Mouse (Mus musculus) erythroblast, embryonic 14.5 days (primary cell): Measurements from ENCODE around the gene Rai14. TPM values are rescaled to one million over a fixed set of nuclear protein-coding genes. Genes with fewer than 3 reads are reported as not detected.
"Not testable (repeated sequence)": the region's sequence is repeated elsewhere in the genome, so short reads cannot be mapped to it uniquely, and the experiment has no call there.

Experiments
- H3K27me3 ChIP-seq: 2 replicates; pipeline ENCODE4 v1.6.1; 2012; ENCODE audit warnings: inconsistent platforms; ENCODE audit not compliant: control insufficient read depth
- H3K36me3 ChIP-seq: 2 replicates; pipeline ENCODE4 v1.6.1; 2012; ENCODE audit warnings: mild to moderate bottlenecking, inconsistent platforms; ENCODE audit not compliant: control insufficient read depth
- H3K4me1 ChIP-seq: 2 replicates; pipeline ENCODE4 v1.6.1; 2012; ENCODE audit warnings: inconsistent platforms; ENCODE audit not compliant: control insufficient read depth
- H3K4me3 ChIP-seq: replicated peaks from 2 replicates; pipeline ENCODE3; 2012; ENCODE audit warnings: moderate library complexity, mild to moderate bottlenecking, inconsistent platforms
- H3K9me3 ChIP-seq: 2 replicates; pipeline ENCODE4 v1.6.1; 2012; ENCODE audit warnings: low read length, inconsistent platforms, mixed read lengths; ENCODE audit not compliant: control insufficient read depth
- GATA1 ChIP-seq: IDR thresholded peaks from 2 replicates; pipeline ENCODE4 v1.6.1; 2012; ENCODE audit warnings: low read length, inconsistent platforms, mixed read lengths
- TAL1 ChIP-seq: IDR thresholded peaks from 3 replicates; pipeline ENCODE4 v1.6.1; 2012; ENCODE audit warnings: low read length, inconsistent platforms, mixed read lengths
- polyA plus RNA-seq: library from polyadenylated mRNA; stranded (reverse); fragments of >175 nt; gene quantifications from 2 replicates; pipeline ENCODE4 v1.2.3, GENCODE M21; 2012

The Rai14 gene
- polyA plus RNA-seq, 1 experiment: not detected

DNA sequence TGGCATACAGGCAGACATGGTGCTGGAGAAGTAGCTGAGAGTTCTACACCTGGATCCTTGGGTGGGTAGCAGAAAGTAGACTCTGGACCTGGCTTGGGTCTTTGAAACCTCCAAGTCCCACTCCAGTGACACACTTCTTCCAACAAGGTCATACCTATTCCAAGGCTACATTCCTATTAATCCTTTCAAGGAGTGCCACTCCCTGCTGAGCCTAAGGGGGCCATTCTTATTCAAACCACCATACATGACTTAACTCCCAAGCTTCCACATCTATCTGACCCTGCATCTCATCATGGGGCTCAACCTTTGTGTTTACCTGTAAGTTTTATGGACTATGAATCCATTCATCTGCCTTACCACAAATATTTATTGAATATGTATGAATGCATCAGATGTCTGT, 152.1 kb downstream of the Rai14 start:
- Histone ChIP-seq H3K9me3 (no peaks in the 10 kb centered on the region; the same call in 1 of the 2 replicates), H3K4me3 (no peak overlapping the region), H3K36me3 (no peaks in the 10 kb centered on the region), H3K27me3 (no peaks in the 10 kb centered on the region), H3K4me1 (no peaks in the 10 kb centered on the region)
- TF ChIP-seq TAL1 (no peak), GATA1 (no peak)

DNA sequence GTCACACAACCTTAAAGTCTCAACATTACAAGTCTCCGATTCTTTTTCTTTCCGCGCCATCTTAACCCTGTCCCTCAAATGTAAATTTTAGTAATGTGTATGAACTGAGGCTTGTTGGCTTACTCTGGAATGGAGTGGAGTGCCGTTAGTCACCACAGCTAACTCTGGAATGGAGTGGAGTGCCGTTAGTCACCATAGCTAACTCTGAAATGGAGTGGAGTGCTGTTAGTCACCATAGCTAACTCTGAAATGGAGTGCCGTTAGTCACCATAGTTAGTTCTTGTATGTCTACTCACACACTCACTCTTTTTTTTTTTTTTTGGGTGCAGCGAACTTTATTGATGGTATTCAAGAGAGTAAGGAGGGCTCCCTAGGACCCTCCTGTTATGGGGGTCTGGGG, 154.4 kb downstream of the Rai14 start:
- no peak overlapping the region for H3K4me3 ChIP-seq
- TF ChIP-seq GATA1: no peak
- TF ChIP-seq TAL1: no peak
- H3K27me3 ChIP-seq: no peaks in the 10 kb centered on the region

DNA sequence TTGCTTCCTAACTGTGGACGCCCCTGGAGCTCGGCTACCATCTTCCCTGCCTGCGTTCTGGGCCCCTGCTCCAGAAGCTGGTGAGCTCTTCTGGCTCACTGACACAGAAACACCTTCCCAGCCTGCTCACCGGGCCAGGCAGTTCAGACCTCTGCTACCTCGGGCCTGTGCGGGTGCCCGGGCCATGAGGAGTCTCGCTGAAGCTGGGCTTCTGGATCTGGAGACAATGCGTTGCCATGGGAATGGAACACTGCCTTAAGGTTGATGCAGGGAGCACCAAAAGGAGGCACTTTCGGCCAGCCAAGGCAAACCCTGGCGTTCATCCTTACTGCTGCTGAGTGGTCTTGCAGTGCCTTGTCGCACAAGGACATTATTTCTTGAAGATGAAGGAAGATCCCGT, 156.0 kb downstream of the Rai14 start, which contains the start of gene Ttc23l:
Ttc23l (minus strand) TSS at position 204 of the 400 bp plus-strand sequence.
- Histone ChIP-seq H3K27me3 (no peaks in the 10 kb centered on the region), H3K36me3 (no peaks in the 10 kb centered on the region), H3K9me3 (no peaks in the 10 kb centered on the region; the same call in 1 of the 2 replicates), H3K4me3 (no peak within 1 kb of the TSS), H3K4me1 (no peaks in the 10 kb centered on the region)
- TF ChIP-seq TAL1: no peak
- no peak for TF ChIP-seq GATA1

More for the DNA sequence above, 154.4 kb downstream of the Rai14 start:
- Histone ChIP-seq H3K9me3 (no peaks in the 10 kb centered on the region; the same call in 1 of the 2 replicates), H3K4me1 (no peaks in the 10 kb centered on the region), H3K36me3 (no peaks in the 10 kb centered on the region)

DNA sequence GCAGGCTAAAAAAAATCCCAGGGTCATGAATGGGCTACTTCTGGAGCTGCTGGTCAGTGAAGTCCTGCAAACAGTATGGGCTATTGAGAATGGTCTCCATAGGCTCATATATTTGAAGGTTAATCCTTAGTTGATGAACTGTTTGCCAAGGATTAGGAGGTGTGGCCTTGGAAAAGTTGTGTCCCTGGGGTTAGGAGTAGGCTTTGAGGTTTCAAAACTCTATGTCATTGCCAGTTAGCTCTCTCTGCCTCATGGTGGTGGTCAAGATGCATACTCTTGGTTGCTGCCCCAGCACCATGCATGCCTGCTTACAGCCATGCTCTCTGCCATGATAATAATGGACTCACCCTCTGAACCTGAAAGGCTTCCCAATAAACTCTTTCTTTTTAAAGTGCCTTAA, 160.1 kb downstream of the Rai14 start:
- Histone ChIP-seq H3K9me3 (no peaks in the 10 kb centered on the region), H3K27me3 (no peaks in the 10 kb centered on the region), H3K4me3 (no peak overlapping the region), H3K4me1 (no peaks in the 10 kb centered on the region), H3K36me3 (no peaks in the 10 kb centered on the region)
- TF ChIP-seq GATA1 (no peak), TAL1 (no peak)

DNA sequence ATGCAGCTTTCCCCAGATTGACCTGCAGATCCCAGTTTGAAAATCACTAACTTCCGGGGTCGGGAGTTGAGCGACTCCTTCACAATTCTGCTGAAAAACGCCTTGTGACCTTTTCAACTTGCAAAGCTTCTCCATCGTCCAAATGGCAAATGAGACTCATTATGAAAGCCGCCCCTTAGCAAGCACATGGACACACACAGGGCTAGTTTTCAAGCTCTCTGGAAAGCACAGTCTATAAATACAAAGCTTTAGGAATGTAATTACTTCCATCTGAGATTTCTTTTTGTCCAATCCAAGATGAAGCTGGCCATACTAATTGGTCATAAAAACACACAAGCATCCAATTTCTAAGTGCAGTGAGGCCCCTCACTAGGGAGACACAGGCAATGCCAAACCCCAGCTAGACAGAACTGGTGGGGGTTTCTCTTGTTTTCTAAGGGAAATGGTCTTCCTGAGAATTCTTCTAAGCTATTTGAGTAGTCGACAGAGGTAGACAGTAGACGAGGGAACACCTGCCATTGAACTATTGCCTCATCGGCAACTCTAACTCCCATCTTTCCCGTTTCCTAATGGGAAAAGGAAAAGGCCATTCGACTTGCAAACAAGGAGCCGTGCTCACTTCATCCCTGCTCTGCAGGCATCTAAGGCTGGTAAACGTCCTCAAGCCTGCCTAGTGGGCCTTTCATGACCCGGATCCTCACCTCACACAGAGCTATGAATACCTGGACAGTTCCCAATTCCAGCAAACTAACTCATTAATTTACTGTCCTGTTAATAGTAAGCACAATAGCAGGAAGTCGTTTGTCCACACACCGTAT, 173.9 kb downstream of the Rai14 start:
- TF ChIP-seq TAL1 (no peak), GATA1 (no peak)
- H3K4me1 ChIP-seq: no peaks in the 10 kb centered on the region
- no peaks in the 10 kb centered on the region for H3K9me3 ChIP-seq
- H3K36me3 ChIP-seq: no peaks in the 10 kb centered on the region
- H3K4me3 ChIP-seq: no peak overlapping the region
- H3K27me3 ChIP-seq: no peaks in the 10 kb centered on the region

DNA sequence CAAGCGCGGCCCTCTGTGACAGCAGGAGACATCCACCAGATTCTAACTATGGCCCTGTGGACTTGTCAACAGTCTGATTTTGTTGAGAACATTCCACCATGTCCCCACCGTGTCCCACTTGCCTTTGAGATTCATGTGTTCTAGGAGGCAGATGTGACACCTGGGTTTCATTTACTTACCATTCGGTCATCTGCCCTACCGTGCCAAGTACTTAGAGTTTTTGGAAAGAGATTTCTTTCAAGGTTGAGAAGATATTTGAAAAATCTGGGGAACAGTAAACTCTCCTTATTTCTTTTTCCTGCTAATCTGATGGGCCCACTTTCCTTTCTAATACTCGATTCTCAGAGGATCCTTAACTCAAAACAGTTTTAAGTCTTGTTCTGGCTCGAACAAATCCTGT, 178.5 kb downstream of the Rai14 start:
- no peak overlapping the region for H3K4me3 ChIP-seq
- no peaks in the 10 kb centered on the region for H3K36me3 ChIP-seq
- TF ChIP-seq GATA1 (no peak), TAL1 (no peak)
- peaks cover 5% of the 10 kb centered on the region for H3K4me1 ChIP-seq
- no peaks in the 10 kb centered on the region for H3K27me3 ChIP-seq
- H3K9me3 ChIP-seq: no peaks in the 10 kb centered on the region

DNA sequence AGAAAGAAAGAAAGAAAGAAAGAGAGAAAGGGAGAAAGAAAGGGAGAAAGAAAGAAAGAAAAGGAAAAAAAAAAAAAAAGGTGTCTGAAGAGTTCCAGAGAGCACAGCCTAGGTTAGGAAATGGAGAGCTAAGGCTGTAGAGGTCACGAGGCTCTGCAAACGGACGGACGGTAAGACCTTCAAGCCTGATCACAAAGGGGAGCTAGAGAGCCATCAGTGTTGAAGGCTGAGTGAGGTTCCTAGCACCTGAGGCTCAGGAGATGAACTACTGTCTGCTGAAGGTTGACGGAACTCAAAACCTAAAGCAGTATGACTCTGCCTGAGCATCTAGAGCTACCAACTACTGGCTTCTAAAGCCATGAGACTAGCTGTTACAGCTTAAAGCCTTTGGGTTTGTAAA, 179.8 kb downstream of the Rai14 start:
- H3K4me1 ChIP-seq: peaks cover 8% of the 10 kb centered on the region
- no peak overlapping the region for H3K4me3 ChIP-seq
- no peaks in the 10 kb centered on the region for H3K36me3 ChIP-seq
- no peaks in the 10 kb centered on the region for H3K27me3 ChIP-seq
- TF ChIP-seq GATA1 (no peak), TAL1 (no peak)
- H3K9me3 ChIP-seq: no peaks in the 10 kb centered on the region

DNA sequence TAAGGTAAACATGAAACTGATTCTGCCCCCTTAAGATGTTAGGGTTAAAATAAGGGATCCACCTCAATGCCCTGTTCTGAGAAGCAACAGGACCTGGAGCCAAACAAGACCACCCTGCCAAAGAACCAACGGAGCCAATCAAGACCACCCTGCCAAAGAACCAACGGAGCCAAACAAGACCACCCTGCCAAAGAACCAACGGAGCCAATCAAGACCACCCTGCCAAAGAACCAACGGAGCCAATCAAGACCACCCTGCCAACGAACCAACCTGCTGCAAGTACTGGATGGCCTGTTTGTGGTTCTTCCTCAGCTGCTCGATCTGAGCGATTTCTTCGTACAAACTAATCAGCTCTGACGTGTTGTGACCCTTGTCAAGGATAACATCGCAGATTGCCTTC, 181.1 kb downstream of the Rai14 start:
- H3K9me3 ChIP-seq, H3K27me3 ChIP-seq, H3K4me3 ChIP-seq, H3K4me1 ChIP-seq, H3K36me3 ChIP-seq: not testable (repeated sequence)

DNA sequence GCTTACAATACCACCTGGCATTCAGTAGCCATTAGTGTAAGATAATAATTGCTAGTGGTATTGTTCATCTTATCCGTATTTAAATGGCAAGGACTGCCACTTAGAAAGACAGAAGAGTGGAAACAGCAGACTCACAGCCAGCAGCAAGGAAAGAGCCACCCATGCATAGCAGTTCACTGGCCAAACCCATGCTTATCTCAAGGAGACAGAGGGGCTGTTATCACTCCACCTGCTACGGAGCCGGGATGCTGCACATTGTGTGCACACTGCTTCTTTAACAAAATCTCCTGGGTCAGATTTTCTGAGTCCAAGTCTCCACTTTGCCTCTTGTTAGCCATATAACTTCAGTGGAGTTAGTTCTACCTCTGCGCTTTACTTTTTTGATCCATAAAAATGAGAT, 183.1 kb downstream of the Rai14 start:
- H3K4me1 ChIP-seq: peaks cover 8% of the 10 kb centered on the region
- no peaks in the 10 kb centered on the region for H3K27me3 ChIP-seq
- TF ChIP-seq TAL1 (no peak), GATA1 (no peak)
- H3K9me3 ChIP-seq: no peaks in the 10 kb centered on the region
- H3K4me3 ChIP-seq: no peak overlapping the region
- no peaks in the 10 kb centered on the region for H3K36me3 ChIP-seq

DNA sequence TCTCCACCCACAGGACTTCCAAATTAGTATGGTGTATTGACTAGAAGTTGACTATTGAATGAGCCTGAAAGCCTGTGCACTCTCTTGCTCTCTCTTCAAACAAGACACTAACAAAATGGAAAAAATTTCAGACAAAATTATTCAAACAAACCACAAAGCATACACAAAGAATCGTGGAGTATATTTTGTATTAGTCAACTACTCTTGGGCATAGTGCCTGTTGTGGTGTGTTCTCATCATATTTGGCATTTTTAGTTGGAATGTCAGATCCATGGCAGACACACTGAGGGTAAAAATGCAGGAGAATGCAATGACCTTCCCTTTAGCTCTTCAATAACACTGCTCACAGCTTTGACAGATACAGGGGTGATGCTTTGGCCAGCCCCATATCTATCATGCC, 188.5 kb downstream of the Rai14 start:
- Histone ChIP-seq H3K27me3 (no peaks in the 10 kb centered on the region), H3K4me3 (no peak overlapping the region), H3K36me3 (no peaks in the 10 kb centered on the region), H3K4me1 (peaks cover 2% of the 10 kb centered on the region), H3K9me3 (no peaks in the 10 kb centered on the region)
- TF ChIP-seq GATA1 (no peak), TAL1 (no peak)

Other genes starting within 250 kb of the Rai14 start
- gene Dnajc21, start 244.1 kb downstream of the Rai14 start, polyA plus RNA-seq: 0.54 and 0.79 TPM in 2 replicates
- gene Brix1, start 228.7 kb downstream of the Rai14 start, polyA plus RNA-seq: 3.7 and 3.8 TPM in 2 replicates
- 0.42 and 0.54 TPM in 2 replicates for gene Rad1, start 228.6 kb downstream of the Rai14 start, polyA plus RNA-seq
- gene Ttc23l, start 156.0 kb downstream of the Rai14 start, polyA plus RNA-seq: not detected in 2 replicates
- not detected in 2 replicates for gene C1qtnf3, start 237.7 kb upstream of the Rai14 start, polyA plus RNA-seq